Mouse (Mus musculus) neural tube, embryonic 12.5 days (tissue): ENCODE measurements around the gene Tnc. TPM values are rescaled to one million over a fixed set of nuclear protein-coding genes. Genes with fewer than 3 reads are reported as not detected.

Experiments used
- ATAC-seq: fragments of 200-750 bp; cut with Nextera tagmentation; 2 replicates; pipeline ENCODE4 v1.8.0; 2017; ENCODE audit warnings: low read depth, mild to moderate bottlenecking, moderate TSS enrichment, moderate library complexity; ENCODE audit not compliant: low FRiP score
- H3K27ac ChIP-seq: fragments of 300-500 bp; sonication (generic); 2 replicates; pipeline ENCODE4 v1.5.1; 2016
- H3K27me3 ChIP-seq: fragments of 300-500 bp; sonication (generic); replicated peaks from 2 replicates; pipeline ENCODE4 v1.6.1; 2016; ENCODE audit warnings: mild to moderate bottlenecking
- H3K36me3 ChIP-seq: fragments of 300-500 bp; sonication (generic); 2 replicates; pipeline ENCODE4 v1.6.1; 2016; ENCODE audit warnings: mild to moderate bottlenecking
- H3K4me1 ChIP-seq: fragments of 300-500 bp; sonication (generic); 2 replicates; pipeline ENCODE4 v1.6.1; 2016
- H3K4me2 ChIP-seq: fragments of 300-500 bp; sonication (generic); replicated peaks from 2 replicates; pipeline ENCODE4 v1.6.1; 2016; ENCODE audit warnings: mild to moderate bottlenecking
- H3K4me3 ChIP-seq: fragments of 300-500 bp; sonication (generic); 2 replicates; pipeline ENCODE4 v1.5.1; 2016
- H3K9ac ChIP-seq: fragments of 300-500 bp; sonication (generic); 2 replicates; pipeline ENCODE4 v1.6.1; 2016; ENCODE audit warnings: mild to moderate bottlenecking
- H3K9me3 ChIP-seq: fragments of 300-500 bp; sonication (generic); 2 replicates; pipeline ENCODE4 v1.6.1; 2016; ENCODE audit warnings: mild to moderate bottlenecking
- WGBS: fragments of 180-500 bp; shearing (Covaris S2); methylation state at CpG from one replicate; pipeline ENCODE4 v1.1.7; 2016; 5-methylcytosine and 5-hydroxymethylcytosine counted together
- polyA plus RNA-seq: library from polyadenylated mRNA; unstranded; fragments of >200 nt; fragmentation: Nextera tagmentation; extraction: Ambion mirVana; gene quantifications from 2 replicates; pipeline ENCODE4 v1.2.1, GENCODE M21; 2016

Gene Tnc
- polyA plus RNA-seq, 1 experiment from 2014 or later: 7.7 TPM

DNA sequence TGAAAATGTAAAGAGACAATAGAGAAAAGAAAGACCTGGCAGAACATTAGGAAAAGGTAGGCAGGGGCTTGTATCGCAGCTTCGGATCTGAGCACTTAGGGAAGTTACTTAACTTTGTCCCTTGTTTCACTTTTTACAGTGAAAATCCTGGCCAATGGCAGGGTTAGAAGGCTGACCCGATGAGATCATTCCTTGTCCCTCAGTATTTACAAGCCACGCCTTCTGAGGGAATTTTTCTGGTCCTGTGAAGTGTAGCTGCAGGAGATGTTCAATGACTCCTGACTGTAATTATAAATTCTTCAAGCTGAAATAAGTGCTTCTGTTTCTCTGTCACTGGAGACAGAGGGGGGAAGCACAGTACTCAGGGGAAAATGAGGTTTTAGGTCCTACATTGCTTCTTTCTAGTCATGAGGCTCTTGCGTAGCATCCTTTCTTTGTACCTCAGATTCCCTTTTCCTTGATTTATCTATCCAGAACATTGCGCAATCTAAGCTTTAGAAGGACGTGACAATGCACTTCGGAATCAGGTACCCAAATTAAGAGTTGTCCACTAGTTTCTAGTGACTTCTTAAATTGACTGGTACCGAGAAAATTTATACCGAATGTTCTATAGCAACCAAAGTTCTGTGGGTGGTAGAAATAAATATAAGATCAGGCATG is 25.8 kb downstream of the Tnc start:
- Histone ChIP-seq H3K4me2 (no peak overlapping the region), H3K27me3 (no peaks in the 10 kb centered on the region), H3K4me1 (no peaks in the 10 kb centered on the region), H3K4me3 (no peak overlapping the region), H3K9me3 (no peaks in the 10 kb centered on the region), H3K27ac (no peak overlapping the region), H3K9ac (no peak overlapping the region), H3K36me3 (no peaks in the 10 kb centered on the region)
- WGBS: 92% methylated on average over 10 of the region's 10 CpGs
- ATAC-seq: no peak

DNA sequence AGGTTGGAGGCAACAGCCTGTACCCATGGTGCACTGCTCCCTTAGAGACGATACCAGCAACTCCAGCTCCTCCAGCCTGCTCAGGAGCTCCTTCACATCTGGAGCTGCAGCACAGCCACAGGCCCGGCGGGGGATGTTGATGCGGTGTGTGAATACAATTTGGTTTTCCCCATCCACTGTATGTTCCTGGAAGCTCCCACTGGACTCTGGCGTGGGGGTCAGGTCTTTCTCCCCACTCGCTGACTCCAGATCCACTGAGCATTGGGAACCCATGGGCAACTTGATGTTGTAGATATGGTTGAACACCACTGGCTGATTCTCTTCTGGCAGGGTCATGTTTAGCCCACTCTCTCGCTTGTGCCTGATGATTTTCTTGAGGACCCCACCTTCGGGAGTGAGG is 26.7 kb downstream of the Tnc start:
- no peak overlapping the region for H3K9ac ChIP-seq
- no peaks in the 10 kb centered on the region for H3K27me3 ChIP-seq
- H3K4me3 ChIP-seq: no peak overlapping the region
- H3K27ac ChIP-seq: no peak overlapping the region
- ATAC-seq: no peak
- no peaks in the 10 kb centered on the region for H3K36me3 ChIP-seq
- no peaks in the 10 kb centered on the region for H3K9me3 ChIP-seq
- no peak overlapping the region for H3K4me2 ChIP-seq
- 91% methylated on average over 8 of the region's 8 CpGs for WGBS
- H3K4me1 ChIP-seq: no peaks in the 10 kb centered on the region

DNA sequence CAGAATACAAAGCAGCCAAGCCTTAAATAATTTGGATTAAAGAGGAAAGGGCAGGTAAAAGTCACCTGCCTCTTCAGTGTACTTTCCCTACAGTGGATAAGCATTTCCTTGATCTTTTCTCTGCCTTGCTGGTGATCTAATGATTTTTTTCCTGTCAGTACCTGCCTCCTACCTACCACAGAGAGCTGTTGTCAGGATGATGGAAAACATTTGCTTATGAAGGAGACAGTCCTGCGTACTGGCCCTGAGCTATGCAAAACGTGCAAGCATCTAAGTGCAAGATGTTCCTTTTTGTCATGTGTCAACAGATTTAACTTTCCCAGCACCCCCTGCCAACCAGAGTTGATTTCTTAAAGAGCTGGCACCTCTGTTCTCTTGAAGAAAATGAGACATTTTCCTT is 35.5 kb downstream of the Tnc start:
- Histone ChIP-seq H3K27ac (no peak overlapping the region), H3K4me1 (no peaks in the 10 kb centered on the region), H3K9me3 (no peaks in the 10 kb centered on the region), H3K4me2 (no peak overlapping the region), H3K9ac (no peak overlapping the region), H3K36me3 (no peaks in the 10 kb centered on the region), H3K27me3 (no peaks in the 10 kb centered on the region), H3K4me3 (no peak overlapping the region)
- no peak for ATAC-seq
- 38% methylated on average over 2 of the region's 2 CpGs for WGBS

DNA sequence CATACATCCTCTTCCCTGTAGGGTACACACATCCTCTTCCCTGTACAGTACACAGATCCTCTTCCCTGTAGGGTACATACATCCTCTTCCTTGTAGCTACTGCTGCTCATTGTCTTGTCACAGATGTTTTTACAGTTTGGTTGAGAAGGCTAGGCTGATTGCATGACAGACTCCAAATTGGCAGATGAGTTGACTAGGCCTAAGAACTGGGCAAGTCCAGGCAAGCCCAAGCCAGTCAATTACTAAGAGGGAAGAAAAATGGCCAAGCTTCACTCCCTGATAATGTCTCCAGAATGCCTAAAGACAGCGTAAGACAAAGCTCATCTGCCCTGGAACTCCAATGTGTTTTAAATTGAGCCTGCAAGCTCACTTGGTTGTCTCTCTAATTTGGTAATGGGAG is 36.9 kb downstream of the Tnc start:
- no peaks in the 10 kb centered on the region for H3K36me3 ChIP-seq
- no peaks in the 10 kb centered on the region for H3K9me3 ChIP-seq
- no peak for ATAC-seq
- H3K4me2 ChIP-seq: no peak overlapping the region
- H3K27ac ChIP-seq: no peak overlapping the region
- H3K9ac ChIP-seq: no peak overlapping the region
- WGBS: 93% methylated on average over 1 of the region's 1 CpGs
- H3K27me3 ChIP-seq: no peaks in the 10 kb centered on the region
- no peak overlapping the region for H3K4me3 ChIP-seq
- no peaks in the 10 kb centered on the region for H3K4me1 ChIP-seq

DNA sequence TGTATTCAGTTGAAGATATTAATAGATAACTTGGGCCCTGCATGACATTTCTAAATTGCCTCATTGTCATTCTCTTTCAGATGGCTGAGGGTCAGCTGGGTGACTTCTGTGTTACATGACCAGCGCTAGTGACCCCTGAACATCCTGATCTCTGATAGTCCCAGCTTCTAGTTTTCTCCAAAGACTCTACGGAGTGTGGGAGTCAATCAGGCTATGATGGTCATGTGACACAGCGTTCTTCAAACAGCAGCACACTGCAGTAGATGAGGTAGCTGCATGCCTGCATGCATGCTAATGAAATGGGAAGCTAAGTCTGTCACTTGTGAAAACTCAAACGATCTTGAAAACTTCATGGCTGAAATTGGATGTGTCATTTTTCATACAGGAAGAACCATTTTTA is 41.6 kb downstream of the Tnc start:
- 91% methylated on average over 4 of the region's 4 CpGs for WGBS
- Histone ChIP-seq H3K27me3 (no peaks in the 10 kb centered on the region), H3K9me3 (no peaks in the 10 kb centered on the region), H3K36me3 (no peaks in the 10 kb centered on the region), H3K9ac (no peak overlapping the region), H3K4me2 (no peak overlapping the region), H3K4me3 (no peak overlapping the region), H3K4me1 (no peaks in the 10 kb centered on the region), H3K27ac (no peak overlapping the region)
- ATAC-seq: no peak

DNA sequence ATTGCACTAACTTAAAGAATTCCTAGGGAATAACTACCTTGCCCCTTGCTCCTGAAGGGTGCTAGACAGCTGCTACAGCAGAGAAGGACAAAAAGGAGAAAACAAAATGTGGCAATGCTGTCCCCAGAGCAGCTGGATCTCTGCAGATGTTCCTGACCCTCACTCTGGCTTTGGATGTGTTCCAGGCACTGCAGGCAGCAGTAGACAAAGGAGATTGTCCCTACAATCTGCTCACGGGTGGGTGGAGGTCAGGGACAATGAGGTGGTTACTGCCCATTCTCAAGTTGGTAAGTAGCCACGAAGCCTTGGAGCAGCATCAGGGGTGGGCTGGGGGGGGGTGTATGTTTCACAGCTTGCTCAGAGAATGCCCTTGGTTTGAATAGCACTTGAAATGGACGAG is 43.1 kb downstream of the Tnc start:
- Histone ChIP-seq H3K4me1 (no peaks in the 10 kb centered on the region), H3K27ac (no peak overlapping the region)
- WGBS: 11% methylated on average over 3 of the region's 3 CpGs

DNA sequence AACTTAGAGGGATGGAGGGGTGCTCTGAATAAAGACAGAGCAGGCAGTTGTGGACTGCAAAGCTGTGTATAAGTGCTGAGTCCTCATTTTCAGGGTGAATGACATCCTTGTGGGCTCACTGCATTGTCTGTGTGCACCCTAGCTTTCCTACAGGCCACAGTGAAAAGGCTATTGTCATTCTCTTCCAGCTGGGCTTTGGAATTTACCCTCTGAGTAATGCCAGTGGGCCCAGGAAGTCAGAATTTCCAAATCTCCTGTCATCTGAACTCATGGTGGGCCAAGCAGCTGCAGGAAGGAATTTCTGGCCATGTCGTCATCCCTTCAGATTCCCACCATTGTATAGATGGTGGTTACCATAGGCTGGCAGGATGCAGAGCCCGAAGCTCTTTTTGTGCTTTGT is 44.6 kb downstream of the Tnc start:
- no peaks in the 10 kb centered on the region for H3K27me3 ChIP-seq
- no peak overlapping the region for H3K4me2 ChIP-seq
- ATAC-seq: no peak
- H3K9me3 ChIP-seq: no peaks in the 10 kb centered on the region
- H3K27ac ChIP-seq: no peak overlapping the region
- H3K9ac ChIP-seq: no peak overlapping the region
- 58% methylated on average over 2 of the region's 2 CpGs for WGBS
- no peak overlapping the region for H3K4me3 ChIP-seq
- H3K36me3 ChIP-seq: no peaks in the 10 kb centered on the region
- H3K4me1 ChIP-seq: no peaks in the 10 kb centered on the region

More for the DNA sequence above, 43.1 kb downstream of the Tnc start:
- Histone ChIP-seq H3K4me3 (no peak overlapping the region), H3K36me3 (no peaks in the 10 kb centered on the region), H3K9ac (no peak overlapping the region), H3K4me2 (no peak overlapping the region), H3K27me3 (no peaks in the 10 kb centered on the region), H3K9me3 (no peaks in the 10 kb centered on the region)
- ATAC-seq: no peak

DNA sequence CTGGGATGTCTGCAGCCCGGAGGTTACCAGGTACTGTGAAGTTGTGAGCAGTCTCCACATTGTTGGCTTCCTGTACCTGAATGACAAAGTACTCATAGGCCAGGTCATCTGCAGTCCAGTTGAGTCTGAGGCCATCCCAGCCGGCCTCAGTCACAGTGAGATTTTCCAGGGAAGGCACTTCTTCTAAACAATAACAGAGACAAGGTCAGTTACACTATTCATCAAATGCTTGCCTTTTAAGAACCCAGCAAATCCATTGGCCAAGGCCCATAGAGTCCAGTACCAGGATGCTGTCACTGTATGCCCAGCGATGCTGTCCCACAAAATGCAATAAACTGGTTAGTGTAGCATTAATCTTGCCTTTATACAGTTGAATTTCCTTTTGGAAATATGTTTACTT is 46.0 kb downstream of the Tnc start:
- Histone ChIP-seq H3K9me3 (no peaks in the 10 kb centered on the region), H3K27ac (no peak overlapping the region), H3K4me1 (no peaks in the 10 kb centered on the region), H3K4me3 (no peak overlapping the region), H3K36me3 (no peaks in the 10 kb centered on the region), H3K4me2 (no peak overlapping the region), H3K27me3 (no peaks in the 10 kb centered on the region), H3K9ac (no peak overlapping the region)
- 90% methylated on average over 3 of the region's 3 CpGs for whole genome bisulfite sequencing
- ATAC-seq: no peak

DNA sequence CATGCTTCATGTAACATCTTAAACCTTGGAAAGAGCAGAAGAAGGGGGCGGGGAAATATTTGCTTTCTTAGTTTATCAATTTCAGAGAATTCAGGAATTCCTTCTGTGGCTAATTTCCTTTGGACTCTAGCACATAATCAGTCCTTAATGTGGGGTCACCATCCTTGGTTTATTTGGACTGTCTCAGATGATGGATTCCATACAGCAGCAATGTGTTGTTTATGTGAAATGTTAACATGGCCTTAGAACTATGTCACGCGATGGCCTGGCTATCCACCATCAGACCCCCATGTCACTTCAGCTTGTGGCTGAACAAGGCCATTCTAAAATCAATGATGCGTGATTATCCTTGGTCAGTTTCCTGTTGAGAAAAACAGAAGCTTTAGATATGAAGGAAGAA is 46.5 kb downstream of the Tnc start:
- no peaks in the 10 kb centered on the region for H3K36me3 ChIP-seq
- H3K27me3 ChIP-seq: no peaks in the 10 kb centered on the region
- WGBS: 96% methylated on average over 4 of the region's 4 CpGs
- no peak overlapping the region for H3K9ac ChIP-seq
- no peak overlapping the region for H3K4me3 ChIP-seq
- H3K27ac ChIP-seq: no peak overlapping the region
- H3K9me3 ChIP-seq: no peaks in the 10 kb centered on the region
- no peak for ATAC-seq
- H3K4me1 ChIP-seq: no peaks in the 10 kb centered on the region
- no peak overlapping the region for H3K4me2 ChIP-seq

DNA sequence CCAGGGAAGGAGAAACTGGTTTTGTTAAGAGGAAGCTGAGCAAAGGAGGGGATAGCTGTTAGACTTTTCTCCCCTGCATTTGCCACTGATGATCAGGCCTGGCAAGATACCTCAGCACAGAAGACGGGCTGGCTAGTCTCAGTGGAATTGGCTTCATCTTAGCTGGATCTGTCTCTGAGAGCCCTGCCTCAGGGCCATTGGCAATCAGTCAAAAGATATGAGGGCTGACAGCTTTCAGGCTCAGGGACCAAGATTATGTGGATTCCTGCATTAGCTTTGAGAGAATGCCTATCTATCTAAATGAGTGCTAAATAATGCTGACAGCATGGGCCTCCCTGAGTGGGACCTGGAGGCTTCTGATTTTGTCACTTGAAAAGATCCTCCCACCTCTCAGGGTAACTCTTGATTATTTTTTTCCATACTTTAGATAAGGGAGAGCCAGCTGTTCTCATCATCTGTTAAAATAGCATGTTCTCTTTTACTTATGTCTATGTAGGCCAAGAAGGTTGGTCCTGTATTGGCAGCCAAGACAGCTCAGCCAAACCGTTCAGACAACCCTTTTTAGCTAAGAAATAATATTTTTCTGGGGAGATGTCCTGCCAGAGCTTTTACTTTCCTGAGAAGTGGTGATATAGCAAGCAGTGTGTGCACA is 53.2 kb downstream of the Tnc start:
- H3K9me3 ChIP-seq: no peaks in the 10 kb centered on the region
- no peaks in the 10 kb centered on the region for H3K27me3 ChIP-seq
- no peak overlapping the region for H3K4me3 ChIP-seq
- H3K9ac ChIP-seq: no peak overlapping the region
- H3K27ac ChIP-seq: no peak overlapping the region
- WGBS: 59% methylated on average over 2 of the region's 2 CpGs
- H3K36me3 ChIP-seq: no peaks in the 10 kb centered on the region
- no peak overlapping the region for H3K4me2 ChIP-seq
- no peak for ATAC-seq
- H3K4me1 ChIP-seq: no peaks in the 10 kb centered on the region; the same call in 1 of the 2 replicates

DNA sequence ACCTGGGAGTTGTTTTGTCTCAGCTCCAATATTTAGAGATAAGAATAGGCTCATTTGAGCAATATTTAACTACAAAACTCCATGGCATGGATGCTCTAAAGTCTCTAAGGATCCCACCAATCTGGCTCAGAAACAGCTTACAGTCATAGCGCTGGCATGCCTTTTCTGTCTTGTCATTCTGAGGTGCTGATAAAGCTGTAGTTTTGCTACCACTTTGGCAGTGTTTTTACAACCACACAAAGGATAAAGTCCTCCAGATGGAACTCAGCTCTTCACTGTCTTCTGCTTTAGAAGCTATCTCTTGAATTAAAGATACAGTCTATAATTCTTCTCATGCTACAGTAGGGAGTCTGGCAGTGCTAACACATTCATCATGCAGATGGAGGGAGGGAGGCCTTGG is 56.6 kb downstream of the Tnc start:
- WGBS: 95% methylated on average over 1 of the region's 1 CpGs
- no peaks in the 10 kb centered on the region; the same call in 1 of the 2 replicates for H3K4me1 ChIP-seq
- H3K9me3 ChIP-seq: no peaks in the 10 kb centered on the region
- no peaks in the 10 kb centered on the region for H3K36me3 ChIP-seq
- no peaks in the 10 kb centered on the region for H3K27me3 ChIP-seq
- no peak overlapping the region for H3K27ac ChIP-seq
- no peak overlapping the region for H3K9ac ChIP-seq
- H3K4me2 ChIP-seq: no peak overlapping the region
- H3K4me3 ChIP-seq: no peak overlapping the region
- no peak for ATAC-seq

DNA sequence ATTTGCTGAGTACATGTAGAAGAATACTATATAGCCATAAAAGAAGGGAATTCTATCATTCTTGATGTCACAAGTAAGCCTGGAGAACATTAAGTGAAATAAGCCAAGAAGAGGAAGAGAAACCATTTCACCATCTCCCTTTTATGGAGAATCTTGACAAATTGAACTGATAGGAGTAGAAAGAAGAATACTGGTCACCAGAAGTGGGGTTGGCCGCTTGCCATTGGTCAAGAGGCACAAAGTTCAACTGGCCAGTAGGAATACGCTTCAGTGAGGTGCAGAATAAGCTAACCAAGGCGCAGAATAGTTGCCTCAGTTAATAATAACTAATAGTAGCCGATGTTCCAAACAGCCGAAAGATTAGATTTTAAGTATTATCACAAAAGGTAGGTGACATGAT is 58.7 kb downstream of the Tnc start:
- Histone ChIP-seq H3K36me3 (no peaks in the 10 kb centered on the region), H3K4me2 (no peak overlapping the region), H3K9me3 (no peaks in the 10 kb centered on the region), H3K27me3 (no peaks in the 10 kb centered on the region), H3K9ac (no peak overlapping the region), H3K4me1 (no peaks in the 10 kb centered on the region), H3K4me3 (no peak overlapping the region), H3K27ac (no peak overlapping the region)
- 95% methylated on average over 5 of the region's 5 CpGs for WGBS
- ATAC-seq: no peak

DNA sequence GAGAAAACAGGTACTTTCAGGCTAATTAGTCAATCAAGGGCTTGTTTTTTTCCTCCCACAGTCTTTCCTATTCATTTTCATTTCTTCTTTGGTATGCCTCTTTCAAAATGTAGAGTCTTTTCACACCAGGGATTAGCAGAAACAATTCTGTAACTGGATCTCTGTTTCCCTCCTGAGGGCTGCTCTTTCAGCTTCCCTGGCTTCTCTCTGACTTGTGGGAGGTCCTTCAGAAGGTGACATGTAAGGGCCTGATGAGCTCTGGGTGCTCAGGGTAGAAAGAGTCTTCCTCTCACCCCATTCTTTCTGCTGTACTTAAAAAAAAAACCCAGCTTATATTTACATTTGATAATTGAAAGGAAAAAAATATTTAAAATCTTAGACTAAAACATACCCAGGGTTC is 60.2 kb downstream of the Tnc start:
- no peak overlapping the region for H3K4me2 ChIP-seq
- no peaks in the 10 kb centered on the region for H3K27me3 ChIP-seq
- no peaks in the 10 kb centered on the region for H3K36me3 ChIP-seq
- no peak overlapping the region for H3K4me3 ChIP-seq
- no peaks in the 10 kb centered on the region for H3K9me3 ChIP-seq
- no peak overlapping the region for H3K27ac ChIP-seq
- H3K9ac ChIP-seq: no peak overlapping the region
- no peaks in the 10 kb centered on the region for H3K4me1 ChIP-seq
- no peak for ATAC-seq
